Mouse (Mus musculus) urinary bladder, postnatal 36 days (tissue): ENCODE data around the gene Slx4ip.
A peak's percentile ranks its signal among the peaks of the same experiment; 100 is the strongest.
"Not testable (repeated sequence)": the region's sequence is repeated elsewhere in the genome, so short reads cannot be mapped to it uniquely, and the experiment has no call there.

Experiments
- DNase-seq, 2 experiments: peaks; one replicate each; pipeline ENCODE4 v3.0.0; 2022; ENCODE audit warnings: low spot score in 2 of 2, mixed read lengths in 1 of 2

Slx4ip gene

DNA sequence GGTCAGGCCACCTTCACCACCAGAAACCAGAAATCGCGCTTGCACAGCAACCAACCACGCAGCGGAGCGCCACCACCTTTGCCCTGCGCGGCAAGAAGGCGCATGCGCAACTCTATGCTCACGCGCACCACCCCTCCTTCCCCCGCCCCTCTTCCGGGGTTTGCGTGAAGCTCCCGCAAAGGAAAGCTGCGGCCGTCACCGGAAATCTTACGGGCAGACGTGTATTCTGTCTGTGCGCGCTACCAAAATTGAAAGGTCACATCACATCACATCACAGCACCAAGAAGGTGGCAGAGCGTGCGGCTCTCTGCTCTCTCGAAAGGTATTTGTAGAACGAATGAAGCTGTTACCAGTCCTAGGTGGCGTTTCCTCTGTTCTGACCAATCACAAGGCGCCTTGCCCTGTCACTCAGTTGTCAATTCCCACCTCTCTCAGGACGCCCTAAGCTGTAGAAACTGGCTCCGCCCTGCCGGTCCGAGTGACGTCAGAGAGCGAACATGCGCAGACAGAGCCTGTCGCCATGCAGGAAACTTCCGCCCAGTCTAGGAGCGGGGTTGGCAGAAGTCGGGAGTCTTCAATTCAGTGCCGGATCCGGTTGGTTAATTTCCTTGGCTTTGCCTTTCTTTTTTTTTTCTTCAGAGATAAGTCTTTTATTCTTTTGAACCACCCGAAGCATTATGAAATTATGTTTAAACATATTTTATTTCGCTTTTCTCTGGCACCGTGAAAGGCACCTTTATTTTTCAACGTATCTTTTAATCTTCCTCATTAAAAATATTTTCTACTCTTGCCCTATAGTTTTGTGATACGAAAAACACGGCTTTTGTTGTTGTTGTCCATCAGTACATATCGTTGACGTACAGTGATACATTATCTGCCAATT, at the start of gene Slx4ip, which contains the start of the genes AL731706.1 and Mkks:
TSS of gene Slx4ip (plus strand) at position 151 of the 883 bp plus-strand sequence.
TSS of gene AL731706.1 (minus strand) at position 322 of the 883 bp plus-strand sequence.
TSS of gene Mkks (minus strand) at position 322 of the 883 bp plus-strand sequence.
- peak; percentile 99 to 100 for DNase-seq

DNA sequence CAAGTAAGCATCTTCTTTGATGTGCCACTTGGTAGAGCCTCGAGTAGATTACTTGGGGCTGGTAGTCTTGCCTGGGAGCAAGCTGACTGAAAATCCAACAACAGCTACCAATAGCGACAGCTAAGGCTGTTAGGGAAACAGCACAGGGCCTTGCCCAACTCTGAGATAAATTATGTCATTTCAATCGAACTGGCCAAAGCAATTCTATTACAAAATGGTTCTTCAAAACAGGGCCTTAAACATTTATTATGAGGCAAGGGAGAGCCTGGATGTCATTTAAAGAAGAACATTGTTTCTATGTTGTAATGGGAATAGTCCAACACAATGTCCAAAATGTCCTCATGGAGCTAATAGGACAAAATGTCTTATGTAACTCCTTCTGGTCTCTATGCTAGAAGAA, 40.7 kb upstream of the Slx4ip start:
- DNase-seq, result no peak

DNA sequence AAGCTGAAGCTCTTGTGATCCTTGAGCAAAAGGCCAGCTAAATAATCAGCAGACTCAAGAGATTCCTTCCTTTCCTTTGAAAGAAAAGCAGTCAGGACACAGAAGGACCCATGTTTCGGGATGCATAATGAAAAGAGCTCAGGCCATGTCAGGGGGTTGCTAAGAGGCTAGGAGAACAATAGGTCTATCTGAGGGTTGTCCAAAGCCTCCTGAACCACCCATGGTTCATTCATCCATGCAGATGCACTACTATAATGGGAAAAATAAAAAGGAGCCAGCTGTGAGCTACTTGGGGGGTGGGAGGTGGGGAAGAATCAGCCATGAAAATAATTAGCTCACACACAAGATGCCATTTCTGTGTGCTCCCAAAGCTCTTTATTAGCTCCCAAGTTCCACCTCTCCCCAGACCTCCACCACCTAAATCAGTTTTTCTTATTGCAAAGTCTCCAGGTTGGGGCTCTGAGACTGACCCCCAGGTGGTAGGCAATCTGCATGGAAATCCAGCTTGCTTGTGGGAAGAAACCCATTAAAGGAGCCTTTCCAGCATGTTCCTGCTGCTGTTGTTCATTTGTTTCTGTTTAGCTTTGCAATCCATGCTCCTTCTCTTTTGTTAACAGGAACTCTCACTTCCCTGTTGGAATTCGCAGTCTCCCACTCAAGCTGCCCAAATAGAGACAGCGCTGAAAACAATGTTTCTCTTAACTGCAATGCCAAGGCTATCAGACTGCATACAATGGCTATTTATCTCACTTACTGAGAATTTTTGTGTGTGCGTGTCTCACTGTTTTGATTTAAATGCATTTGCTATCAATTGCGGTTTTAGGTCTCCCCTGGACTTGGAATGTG, 36.3 kb upstream of the Slx4ip start:
- DNase-seq, result no peak

DNA sequence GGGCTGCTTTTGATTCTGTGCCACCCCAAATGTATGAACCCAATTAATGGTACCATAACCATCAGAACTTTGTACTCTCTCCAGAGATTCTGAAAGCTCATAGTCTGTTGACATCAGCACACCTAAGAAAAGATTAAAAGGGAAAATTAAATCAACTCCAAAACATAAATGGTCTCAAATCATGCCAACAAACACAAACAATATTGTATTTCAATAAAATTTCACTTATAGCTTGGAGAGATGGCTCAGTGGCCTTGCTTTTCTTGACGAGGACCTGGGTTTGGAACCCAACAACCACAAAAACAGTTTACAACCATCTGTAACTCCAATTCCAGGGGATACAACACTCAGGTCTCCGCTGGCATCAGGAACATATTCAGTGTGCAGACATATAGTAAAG, 5.4 kb upstream of the Slx4ip start, which contains the start of gene AL731706.2:
TSS of gene AL731706.2 (minus strand) at position 101 of the 400 bp plus-strand sequence.
- DNase-seq, result no peak

DNA sequence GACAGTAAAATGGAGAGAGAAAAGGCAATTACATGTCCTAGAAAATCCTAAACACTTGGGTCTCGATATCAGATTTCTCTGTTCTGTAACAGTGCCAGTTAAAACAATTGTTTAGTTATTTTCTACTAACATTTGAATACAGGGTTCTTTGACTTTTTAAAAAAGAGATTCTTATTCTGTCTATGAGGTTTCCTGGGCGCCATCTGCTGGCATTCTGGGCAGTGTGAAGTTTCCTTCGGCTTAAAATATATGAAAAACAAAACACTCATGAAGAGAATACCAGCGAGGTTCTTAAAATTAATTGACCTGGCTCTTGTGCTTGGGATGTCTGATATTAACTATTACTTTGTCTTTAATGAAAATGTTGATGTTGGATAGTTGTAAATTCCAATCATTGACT, 4.2 kb upstream of the Slx4ip start:
- DNase-seq, result peak in 1 of 2 experiments; percentile 39

DNA sequence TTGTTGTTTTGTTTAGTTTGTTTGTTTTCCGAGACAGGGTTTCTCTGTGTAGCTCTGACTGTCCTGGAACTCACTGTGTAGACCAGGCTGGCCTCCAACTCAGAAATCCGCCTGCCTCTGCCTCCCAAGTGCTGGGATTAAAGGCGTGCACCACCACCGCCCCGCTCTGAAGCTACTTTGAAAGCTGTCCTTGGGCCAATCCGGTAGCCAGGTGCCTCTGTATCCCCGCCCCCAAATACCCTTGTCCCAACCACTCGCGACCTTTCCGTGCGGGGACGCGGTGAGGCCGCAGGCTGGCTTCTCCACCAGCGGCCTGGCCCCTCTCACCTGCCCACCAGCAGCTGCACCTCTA, 326 bp upstream of the Slx4ip start:
- DNase-seq, result not testable (repeated sequence)

DNA sequence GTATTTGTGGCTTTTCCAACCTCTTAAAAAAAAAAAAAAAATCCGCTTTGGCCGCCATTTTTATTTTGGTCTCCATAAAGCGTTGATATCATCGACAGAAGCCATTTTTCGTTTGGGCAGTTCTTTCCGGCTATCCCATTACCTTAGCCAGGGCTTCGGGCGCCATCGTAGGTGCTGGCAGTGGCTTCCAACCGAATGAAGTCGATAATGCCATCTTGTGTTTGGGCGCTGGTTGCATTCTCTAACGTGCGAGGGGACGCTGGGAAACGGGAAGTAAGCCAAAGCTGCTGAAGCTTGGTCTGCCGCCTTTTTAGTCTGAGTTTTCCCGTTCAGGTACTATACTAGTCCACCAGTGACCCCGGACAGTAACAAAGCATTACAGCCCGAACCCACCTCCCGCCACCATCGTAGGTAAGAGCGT, 943 bp downstream of the Slx4ip start:
- DNase-seq, result peak; percentile 93 to 97

DNA sequence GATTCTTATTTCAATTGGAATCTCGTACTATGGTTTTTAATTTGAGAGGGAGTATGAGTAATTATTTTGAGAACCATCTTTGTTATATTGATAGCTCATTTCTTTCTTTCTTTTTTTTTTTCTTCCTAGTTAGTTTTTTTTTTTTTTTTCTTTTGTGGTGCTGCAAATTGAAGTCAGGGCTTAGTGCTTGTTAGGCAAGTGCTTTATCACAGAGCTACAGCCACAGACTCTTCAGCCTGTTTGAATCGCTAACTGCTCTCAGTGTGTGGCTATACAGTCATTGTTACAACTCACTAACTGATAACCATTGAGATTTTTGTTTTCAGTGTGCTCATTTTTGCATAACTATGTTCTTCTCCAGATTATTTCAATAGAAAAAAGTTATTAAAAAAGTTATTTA, 3.5 kb downstream of the Slx4ip start:
- no peak for DNase-seq

DNA sequence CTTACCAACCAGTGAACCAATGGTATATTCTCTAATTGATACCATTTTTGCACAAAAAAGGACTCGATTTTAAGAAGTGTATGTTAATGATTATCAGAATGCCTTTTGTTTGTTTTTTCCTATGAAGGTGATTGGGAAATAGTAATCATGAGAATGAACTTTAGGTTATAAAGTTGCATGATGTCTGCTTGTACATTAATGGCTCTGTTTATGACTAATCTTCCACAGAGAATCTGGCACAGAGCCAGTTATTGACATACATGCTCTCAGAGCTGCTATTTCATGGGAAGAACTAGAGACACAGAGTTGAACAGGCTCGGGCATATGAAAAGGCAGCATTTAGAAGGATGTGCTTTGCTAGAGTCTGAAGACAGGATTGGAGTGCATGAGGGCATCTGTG, 5.1 kb downstream of the Slx4ip start:
- DNase-seq, result no peak

DNA sequence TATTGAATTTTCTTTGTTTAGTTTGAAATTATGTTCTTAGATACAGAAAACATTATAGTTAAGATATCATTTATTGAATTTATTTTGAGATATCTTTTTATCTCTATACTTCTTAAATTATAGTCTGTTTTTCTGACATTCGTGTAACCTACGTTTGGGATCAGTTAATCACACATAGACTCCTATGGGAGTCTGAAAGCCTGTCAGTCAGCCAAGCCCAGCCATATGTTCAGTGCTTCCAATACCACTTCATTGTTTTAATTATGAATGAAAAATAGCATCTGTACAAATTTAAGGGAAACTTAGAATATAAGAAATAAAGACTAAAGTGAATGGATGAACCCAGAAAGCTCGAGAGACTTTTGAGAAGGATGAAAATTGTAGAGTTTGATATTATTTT, 17.6 kb downstream of the Slx4ip start:
- DNase-seq, result no peak

DNA sequence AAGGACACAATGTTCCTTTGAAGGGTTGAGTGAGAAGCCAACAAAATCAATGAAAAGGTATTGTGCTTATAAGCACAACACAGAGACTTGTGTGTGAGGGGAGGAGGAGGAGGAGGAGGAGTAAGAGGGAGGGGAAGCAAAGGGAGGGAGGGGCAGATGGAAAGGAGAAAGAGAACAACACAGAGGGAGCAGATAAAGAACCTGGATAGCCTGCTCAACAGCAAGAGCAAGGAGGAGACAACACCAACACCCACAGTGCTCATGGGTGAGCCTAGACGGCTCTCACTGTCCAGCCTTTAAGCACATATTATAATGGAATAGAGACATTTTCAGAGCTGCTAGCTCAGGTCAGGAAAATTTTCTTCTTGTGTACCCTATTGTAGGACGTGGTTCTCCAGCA, 18.3 kb downstream of the Slx4ip start:
- DNase-seq, result no peak

DNA sequence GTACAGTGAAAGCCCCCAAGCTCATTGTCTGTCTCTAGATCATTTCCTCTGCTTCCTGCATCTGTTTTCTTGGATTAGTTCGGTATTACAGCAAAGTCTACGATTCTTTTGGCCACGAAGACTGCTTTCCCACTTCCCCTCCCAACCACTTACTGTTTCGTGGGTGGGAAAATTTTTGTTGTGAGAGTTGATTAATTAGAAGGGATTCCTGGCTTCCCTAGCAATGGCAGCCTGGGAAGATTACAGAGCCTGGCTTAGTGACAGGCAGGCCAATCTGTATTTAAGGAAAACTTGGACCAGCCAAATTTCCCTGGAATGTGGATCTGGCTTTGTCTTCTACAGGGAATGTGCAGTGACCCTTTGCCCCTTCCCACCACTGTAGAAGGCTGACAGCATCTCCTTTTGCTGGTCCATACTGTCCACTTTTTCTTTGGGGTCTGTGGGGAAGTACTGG, 21.0 kb downstream of the Slx4ip start:
- no peak for DNase-seq

DNA sequence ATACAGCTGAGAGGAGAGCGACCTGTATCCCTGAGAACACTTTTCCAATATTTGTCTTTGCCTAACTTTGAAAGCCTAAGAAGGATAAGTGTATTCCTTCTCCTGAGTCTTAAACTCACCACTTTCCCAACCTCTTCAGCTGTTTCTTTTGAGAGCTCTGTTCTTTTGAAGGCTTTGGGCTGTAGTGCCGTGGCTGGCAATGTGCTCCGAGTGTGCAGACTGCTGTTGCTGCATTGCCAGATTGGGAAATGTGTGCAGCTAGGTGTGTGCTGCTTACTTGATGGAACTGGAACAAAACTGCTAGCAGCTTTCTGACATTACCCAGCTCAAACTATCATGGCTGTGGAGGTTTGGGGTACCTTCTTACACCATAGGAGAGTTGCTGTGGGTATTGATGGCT, 22.0 kb downstream of the Slx4ip start:
- DNase-seq, result no peak

DNA sequence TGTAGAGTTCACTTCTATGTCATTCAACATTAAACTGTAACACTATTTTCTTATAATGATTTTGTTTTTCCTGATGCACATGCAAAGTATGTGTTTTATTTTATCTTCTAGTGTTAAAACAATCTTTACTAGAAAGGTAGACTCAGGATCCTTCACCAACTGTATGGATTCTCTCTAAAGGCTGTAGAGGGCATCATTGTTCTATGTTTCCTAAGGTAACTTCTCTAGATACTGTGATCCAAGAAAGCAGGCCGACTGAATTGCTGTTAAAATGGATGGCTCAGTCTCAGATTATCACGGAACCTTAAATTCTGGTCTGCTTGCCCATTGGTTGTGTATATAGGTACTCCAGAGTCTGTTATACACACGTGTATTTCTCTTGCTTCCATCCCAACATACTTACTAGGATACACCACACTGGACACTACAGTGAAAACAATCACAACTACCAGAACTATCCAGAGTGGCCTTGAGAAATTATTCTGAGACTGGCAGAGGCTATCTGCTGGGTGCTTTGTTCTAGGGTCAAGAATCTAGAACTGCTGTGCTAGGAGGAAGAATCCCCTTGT, 23.4 kb downstream of the Slx4ip start:
- DNase-seq, result no peak

DNA sequence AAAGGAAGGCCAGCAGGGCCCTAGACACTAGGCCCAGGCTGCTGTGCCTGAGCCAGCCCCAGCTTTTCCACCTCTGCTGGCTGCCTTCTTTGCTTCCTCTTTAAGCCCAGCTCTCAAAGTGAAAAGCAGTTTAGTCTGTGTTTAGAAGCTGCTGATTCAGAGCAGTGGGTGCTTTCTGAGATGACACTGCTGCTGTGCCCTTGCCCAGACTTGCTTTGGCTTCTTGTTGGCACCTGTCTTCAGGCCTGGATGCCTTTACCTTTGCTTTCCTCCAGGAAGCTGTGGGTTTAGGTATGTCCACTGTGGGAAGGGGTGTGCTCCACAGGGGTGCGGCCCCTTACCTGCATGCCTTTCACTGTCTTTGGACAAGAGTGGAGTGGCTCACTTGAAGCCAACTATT, 28.4 kb downstream of the Slx4ip start:
- DNase-seq, result peak; percentile 71 to 72

DNA sequence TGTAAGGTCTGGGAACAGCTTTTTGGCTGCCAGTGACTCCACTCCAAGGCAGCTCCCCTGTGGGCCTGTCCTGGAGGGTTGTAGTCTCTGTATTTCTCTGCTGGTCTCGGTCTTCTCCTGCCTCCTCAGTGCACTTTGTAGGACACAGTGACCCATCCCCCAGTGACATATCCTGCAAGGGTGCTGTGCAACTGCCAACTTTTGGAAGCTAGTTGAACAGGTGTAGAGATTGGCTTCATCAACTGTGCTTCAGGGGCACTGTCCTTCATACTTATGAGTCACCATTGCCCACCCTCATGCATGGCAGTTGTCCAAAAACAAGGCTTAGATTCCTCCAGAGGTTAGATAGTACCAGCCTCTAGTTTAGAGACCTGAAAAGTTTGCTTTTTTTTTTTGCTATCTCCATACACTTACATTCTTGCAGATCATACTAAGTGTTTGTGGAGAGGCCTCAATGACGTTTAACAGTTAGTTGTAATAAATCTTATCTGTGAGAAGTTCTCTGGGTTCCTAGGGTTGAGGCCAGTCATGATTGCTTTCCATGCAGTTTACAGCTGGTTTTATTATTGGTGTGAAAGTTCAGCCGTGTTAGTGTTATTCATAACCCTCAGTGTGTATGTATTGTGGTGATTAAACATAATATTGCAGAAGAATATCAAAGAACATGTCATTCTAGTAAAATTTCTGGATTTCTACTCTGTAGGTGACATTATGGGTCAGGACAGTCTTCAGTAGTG, 29.4 kb downstream of the Slx4ip start:
- no peak for DNase-seq

DNA sequence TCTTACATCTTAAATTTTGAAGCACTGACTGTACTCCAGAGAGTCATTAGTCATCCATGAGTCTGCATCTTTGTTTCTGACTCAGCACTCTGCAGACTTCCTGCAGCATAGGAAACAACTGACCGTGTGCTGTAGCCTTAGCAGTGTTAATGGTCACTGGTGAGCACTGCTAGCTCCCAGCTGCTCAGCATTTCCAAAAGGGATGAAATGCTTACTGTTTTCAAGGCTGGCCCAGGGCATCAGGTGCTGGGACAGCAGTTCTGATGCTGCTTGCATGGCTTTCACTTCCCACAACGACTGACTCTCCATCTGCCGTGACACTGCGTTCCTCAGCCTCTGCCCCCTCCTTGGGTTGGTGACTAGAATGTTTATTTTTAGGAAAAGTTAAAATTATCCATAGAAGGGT, 30.0 kb downstream of the Slx4ip start:
- no peak for DNase-seq

DNA sequence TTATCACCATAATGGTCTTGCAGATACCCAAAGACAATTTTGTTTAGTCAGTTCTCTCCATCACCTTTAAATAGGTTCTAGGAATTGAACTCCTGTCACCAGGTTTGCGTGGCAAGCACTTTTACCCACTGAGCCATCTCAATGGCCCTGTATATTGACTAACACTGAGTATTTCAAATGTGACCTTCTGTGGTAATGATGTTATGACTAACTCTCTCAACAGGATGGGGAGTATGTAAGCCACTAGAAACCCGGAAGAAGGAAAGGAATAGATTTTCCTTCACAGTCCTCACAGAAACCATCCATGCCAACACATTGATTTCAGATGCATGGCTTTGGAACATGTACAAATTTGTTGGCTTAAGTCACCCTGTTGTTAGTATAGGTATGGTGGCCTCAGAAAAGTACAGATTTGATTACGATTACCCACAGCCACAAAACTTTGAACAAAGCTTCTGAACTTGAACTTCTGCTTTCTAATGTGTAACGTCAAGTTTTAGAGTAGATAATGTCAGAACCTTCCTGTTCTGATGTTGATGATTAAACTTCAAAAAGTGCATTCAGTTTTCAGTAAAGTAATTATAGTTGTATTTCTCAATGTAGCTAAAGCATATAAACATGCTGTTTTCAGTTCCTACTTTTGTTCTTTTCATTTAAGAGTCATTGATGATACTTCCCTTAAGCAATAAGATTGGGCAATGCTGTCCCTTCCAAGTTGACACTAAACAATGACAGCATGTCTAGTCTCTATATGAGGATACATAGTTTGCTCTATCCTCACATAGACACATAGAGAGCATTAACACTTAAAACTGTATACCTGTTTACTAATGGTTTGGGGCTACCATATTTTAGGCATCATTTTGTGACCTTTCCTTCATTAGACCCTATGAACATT, 45.6 kb downstream of the Slx4ip start:
- DNase-seq, result no peak

DNA sequence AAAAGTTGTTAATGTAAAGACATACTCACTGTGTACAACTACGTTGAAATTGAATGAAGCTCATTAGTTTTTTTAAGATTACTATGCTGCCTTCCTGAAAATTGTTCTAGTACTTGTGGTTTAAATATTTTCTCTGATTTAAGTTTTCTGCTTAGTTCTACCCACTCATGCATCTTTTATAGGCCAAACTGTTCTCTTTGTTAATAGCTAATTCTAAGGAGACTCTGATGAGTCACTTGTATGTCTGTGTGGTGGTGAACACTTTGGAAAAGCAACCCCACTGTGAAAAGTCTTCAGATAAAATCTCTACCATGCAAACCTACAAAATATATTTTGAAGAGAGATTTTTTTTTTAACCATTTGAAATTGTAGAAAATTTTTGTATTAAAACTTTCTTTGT, 47.2 kb downstream of the Slx4ip start:
- no peak for DNase-seq

DNA sequence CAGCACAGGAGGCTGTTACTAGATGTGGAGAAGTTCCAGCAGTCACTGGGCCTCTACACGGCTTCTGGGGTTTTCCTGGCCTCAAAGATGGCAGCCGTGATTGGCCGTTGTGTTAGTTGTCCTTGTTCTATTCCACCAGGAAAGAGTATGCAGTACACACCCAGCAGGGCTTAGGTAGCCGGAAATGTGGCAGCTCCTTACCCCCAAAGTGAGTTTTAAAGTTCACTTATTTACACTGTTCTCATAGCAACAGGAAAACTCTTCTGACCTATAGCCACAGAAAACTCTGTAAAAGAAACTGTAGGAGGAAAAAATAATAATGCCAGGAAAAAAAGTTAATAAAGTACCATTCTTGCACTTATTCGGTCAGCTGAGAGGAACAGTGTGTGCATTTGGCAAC, 55.3 kb downstream of the Slx4ip start:
- DNase-seq, result no peak
